Mouse (Mus musculus): ENCODE measurements around the gene Aldh2. TPM values are rescaled to one million over a fixed set of nuclear protein-coding genes. Genes with fewer than 3 reads are reported as not detected.

Gene Aldh2
- total RNA-seq, 2 experiments from 2014 or later = 1,062 to 2,025 TPM

DNA sequence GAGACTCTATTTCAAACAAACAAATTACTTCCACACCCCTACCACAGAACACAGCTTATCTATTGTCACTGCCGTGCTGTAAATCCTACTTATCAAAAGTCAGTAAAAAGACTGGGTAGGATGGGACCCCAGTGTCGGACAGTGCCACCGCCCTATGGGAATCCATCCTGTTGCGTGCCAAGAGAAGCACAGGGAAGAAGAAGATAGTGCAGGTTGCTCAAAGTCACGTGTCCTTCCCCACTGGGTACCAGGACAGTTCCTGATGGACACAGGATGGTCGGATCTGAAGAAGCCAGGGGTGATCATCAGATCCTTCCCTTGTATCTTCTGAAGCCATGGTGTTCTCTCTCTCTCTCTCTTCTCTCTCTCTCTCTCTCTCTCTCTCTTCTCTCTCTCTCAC lies 2.1 kb upstream of the Aldh2 start:
- no peak for DNase-seq

DNA sequence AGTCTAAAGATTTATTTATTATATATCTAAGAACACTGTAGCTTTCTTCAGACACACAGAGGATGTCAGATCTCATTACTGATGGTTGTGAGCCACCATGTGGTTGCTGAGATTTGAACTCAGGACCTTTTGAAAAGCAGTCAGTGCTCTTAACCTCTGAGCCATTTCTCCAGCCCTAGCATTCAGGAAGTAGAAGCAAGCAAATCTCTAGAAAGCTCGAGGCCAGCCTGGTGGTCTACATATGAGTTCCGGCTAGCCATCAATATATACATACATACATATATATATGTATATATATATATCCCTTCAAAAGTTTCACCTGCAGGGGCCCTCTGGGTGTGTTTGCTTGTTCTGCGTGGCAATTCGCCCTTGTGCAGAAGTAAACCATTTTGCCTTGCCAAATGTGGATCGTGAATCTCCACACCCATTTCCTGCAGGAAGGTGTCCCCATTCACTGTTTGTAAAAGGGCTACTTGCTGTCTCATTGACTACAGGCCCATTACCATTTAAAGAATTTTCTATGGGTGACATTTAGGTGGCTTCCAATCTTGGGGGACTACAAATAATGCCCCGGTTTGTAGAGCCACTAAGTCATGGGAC lies 1.2 kb upstream of the Aldh2 start:
- no peak for DNase-seq

DNA sequence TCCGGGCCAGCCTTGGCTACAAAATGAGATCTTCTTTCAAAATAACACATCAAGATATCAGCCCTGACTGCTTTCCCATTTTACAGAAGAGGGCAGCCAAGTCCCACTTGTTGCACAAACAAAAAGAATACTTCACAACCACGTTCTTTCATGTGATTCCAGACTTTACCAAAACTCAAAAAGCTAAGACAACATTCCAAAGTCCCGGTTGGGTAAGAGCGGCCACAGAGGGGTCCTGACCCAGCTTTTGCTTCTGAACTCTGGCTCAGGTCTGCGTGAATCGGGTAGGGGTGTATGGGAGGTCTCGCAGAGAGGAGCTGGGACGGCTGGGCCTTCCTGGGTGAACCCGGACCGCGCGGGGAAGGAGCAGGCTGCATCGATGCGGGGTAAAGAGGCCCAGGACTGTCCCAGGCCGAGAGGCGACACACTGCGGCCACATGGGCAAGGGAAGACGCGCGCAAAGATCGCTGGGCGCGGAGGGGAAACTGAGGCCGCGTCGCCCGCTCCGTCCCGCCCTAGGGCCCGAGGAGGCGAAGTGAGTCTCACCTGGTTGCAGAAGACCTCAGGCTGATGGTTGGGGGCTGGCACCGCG lies 712 bp downstream of the Aldh2 start:
- DNase-seq = peak; percentile 39 to 51

DNA sequence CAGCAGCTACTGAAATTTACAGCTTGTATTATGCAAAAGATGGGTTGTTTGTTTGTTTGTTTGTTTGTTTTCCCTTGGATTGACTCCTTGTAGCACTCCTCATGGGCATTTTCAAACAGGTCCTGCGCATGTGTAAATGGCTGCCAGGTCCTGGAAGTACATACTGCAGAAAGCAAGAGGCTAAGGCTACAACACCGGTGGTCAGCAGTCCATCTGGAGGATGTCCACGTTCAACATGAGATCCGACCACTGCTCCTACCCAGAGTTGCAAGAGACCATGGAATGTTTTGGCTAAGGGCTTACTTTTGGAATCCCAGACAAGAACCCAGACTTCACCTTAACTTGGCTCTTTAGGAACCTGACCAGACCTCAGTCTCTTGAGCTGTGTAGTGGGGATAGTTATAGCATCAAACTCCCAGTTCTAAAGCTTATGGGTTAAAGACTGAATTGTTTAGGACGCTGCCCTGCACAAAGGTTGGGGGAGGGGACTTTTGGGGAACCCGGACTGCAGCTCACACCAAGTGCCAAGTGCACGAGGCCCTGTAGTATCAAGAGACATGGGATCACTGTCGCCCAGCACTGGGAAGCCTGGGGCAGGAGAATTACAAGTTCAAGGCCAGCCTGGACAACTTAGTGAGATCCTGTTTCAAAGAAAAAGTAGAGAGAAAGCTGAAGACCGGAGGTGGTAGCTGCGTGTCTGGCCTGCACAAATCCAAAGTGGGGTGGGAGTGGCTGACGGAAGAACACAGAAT lies 1.4 kb downstream of the Aldh2 start:
- DNase-seq = peak; percentile 70

DNA sequence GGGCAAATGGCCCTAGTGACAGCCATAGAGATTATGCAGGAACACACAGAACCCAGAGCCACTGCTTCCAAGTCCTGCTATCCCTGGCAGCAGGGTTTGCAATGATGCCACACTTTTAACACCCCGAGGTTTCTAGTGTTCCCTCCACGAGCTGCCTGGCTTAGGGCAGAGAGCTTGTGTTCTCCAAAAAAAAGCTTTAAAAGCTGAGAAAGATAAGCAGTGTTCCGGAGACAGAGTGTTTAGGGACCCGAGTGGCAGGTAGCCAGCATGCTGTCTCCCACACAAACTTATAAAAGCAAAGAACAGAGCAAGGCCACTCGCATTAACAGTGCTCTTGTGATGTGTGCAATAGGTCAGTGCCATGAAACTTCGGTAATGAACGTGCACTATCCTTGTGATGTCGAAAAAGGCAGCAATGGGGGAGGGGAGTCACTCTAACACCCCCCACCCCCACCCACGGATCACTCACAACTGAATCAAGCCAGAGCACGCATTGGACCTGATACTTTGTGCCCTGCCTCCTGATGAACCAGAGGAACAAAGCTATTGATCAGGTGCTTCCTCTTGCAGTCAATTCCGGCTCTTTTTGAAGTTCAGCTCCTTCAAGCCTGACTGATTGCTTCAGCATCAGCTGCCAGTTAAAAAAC lies 2.1 kb downstream of the Aldh2 start:
- DNase-seq = peak; percentile 65 to 75

DNA sequence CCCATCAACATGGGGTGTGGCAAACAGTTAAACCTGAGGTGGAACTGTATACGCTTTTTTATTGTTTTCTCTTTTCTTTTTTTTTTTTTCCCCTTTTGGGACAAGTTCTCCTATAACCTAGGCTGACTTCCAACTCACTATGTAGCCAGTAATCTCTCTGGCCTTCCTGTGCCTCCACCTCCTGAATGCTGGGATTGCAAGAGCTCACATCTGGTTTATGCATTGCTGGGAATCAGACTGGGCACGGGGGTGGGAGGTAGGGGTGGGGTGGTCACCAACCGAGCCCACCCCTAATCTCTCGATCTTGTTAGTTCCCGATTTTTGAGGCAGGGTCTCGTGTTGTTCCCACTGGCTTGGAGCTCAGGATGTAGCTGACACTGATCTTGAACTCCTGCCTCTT lies 3.7 kb downstream of the Aldh2 start:
- no peak for DNase-seq

DNA sequence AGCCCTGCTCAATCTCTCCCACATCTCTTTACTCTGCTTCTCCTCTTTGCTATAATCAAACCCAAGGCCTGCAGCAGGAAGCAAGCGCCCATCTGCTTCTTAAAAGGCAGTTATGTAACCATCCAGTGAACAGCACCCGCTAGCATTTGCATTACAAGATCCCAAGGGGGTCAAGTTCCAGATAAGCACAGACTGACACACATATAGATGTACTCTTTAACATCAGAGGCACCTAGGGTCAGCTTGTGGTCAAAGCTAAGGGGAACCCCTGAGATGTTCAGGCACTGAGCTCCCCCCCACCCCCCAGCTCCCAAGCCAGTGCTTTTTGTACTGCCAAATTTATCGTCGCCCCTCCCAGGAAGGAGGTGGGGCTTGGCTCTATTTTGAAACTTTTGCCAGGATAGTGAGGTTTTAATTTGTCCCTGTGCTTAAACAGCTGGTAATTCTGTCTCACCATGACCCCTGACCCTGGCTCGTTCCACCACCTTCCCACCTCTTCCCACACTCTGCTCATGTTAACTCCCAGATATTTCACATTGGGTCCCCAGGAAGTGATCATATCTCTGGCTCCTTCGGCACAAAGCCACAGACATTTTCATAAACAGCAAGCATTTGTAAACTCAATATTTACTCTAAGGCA lies 7.1 kb downstream of the Aldh2 start:
- peak; percentile 60 to 73 for DNase-seq

DNA sequence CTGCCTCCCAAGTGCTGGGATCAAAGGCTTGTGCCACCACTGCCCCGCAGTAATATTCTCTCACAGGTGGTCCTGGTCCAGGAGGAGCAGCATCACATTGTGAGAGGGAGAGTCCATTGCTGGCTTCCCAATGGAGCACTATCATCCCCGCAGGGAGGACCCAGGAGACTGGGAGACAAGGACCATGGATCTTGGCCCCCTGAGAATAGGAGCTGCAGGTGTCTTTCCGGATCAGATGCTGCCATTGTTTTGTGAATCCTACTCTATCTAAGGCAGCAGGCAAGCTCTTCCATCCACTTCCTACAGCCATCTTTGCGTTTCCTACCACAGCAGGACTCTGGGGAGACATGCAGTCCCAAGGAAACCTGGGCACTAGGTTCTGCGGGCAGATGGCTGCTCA lies 7.9 kb downstream of the Aldh2 start:
- DNase-seq = no peak

DNA sequence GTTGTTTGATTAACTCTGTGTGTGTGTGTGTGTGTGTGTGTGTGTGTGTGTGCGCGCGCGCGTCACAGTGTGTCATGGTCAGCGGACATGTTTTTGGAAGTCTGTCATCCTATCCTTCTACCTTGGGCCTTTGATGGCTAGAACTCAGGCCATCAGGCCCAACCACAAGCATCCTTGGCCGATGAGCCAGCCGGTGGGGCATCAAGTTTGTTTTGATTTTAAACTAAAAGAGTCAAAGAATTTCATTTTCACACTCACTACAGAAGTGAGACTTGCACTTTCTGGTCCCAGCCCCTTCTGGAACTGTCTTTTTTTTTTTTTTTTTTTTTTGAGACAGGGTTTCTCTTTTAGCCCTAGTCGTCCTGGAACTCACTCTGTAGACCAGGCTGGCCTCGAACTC lies 8.6 kb downstream of the Aldh2 start:
- DNase-seq = peak in 1 of 2 experiments; percentile 20

DNA sequence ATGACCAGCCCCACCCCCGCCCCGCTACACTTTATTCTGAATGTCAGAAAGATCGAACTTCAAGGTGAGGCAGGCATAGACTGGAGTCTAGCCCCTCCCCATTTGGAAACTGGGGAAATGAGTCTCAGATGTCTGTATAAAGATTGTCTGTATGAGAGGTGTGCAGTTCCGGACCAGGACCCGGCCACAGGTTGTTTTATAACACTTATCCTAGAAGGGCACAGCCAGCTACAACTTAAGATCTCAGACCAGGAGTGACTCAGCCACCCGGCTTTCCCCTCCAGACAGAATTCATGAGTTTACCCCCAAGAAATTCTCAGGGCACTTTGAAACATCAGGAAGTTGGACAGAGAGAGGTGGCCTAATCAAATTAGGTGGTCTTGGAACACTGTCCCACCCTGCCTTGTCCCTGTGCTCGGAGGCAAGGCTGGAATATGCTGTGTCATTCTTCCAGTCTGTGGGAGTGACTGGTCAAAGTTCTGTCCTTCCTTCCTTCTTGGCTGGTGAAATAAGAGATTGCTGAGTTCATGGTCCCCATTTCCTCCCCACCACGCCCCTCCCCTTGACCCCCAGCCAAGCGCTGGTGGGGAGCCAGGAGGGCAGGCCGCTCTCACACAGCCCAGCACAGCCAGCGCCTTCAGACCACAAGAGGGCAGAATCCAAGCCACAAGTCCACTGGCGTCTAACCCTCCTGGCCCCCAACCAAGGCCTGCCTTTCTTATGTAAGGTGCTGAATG lies 9.7 kb downstream of the Aldh2 start:
- peak; percentile 98 for DNase-seq

DNA sequence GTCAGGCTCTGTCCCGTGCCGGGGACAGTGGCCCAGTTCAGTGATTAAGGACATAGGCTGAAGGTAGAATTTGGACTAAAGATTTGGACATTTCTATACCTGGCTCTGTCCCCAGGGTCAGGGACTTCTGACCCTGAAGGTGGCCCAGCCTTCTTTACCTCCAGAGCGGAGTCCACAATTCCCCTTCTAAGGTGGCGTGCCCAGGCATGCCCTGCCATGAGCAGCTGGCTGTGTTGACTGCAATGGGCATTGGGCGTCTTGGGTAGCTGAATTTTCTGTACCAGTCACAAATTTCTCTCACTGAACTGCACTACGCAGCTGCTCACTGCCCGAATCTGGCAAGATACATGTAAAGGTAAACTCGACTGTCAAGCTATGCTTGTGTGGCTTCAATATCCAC lies 11.7 kb downstream of the Aldh2 start:
- DNase-seq = no peak

DNA sequence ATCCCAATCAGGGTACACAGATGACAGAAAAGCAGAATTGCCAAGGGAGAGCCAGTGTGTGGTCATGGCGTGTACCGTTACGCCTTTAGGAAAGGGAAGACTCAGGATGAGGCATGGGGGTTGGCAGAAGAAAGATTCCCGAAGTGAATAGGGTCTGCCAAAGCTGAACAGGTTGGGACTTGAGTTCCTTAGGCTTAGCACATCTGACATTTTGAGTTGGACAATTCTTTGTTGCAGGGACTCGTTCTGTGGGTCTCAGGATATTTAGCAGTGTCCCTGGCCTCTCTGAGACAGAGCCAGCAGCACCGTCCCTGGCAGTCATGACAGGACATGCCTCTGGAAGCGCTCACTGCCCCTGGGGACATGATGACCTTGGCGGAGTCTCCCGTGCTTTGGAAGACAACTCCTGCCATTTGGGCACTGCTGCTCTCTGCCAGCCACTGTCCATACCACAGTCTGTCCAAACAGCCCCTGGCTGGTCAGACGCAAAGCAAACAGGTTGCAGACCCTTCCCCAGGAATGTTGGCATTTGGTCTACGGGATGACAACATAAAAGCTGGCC lies 16.6 kb downstream of the Aldh2 start:
- DNase-seq = peak; percentile 87 to 88

DNA sequence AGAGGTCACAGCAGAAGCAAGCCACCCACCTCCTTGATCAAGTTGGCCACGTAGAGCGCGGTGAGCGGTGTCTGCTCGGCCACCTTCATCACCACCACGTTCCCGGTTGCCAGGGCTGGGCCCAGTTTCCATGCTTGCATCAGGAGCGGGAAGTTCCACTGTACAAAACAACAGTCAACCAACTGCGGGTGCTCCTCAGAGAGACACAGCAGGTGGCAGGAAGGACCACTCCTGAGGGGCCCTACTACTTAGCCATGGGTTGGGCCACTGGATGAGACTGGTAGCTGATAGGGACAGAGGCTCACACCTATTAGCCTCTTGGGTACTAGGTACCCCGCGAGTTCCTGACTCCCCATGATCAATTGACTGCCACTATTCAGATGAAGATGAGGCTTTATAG lies 17.8 kb downstream of the Aldh2 start:
- no peak for DNase-seq

DNA sequence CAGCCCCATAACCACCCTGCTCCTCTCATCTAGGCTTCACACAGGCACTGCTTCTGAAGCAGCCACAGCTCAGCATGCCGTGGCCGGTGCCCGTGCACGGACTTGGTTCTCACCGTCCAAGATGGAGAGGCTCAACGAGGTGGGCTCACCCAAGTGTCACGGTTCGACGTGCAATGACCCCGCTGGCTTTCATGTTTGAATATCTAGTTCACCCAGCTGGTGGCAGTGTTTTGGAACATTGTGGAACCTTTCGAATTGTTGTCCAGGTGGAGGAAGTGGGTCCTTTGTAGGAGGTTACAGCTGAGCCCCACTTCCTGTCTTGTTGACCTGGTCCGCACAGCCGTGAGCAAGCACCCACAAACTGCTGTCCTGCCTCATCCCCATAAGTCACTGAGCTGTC lies 19.5 kb downstream of the Aldh2 start:
- DNase-seq = no peak

DNA sequence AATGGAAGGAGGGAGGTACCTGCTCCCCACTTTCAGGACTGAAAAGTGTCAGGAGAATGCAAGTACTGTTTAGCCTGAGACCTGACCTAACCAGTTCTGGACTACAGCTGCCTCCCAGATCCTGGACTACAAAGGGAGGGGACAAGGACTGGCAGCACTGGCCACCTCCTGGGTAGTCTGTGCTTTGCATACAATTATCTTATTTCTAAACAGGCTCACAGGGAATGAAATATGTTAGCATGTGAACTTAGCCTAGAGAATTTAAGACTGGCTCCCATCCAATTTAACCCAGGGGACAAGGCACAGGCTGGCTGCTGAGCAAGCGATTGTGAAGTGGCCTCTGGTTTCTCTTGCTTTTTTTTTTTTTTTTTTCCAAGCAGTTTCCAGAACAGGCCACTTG lies 22.8 kb downstream of the Aldh2 start:
- no peak for DNase-seq

DNA sequence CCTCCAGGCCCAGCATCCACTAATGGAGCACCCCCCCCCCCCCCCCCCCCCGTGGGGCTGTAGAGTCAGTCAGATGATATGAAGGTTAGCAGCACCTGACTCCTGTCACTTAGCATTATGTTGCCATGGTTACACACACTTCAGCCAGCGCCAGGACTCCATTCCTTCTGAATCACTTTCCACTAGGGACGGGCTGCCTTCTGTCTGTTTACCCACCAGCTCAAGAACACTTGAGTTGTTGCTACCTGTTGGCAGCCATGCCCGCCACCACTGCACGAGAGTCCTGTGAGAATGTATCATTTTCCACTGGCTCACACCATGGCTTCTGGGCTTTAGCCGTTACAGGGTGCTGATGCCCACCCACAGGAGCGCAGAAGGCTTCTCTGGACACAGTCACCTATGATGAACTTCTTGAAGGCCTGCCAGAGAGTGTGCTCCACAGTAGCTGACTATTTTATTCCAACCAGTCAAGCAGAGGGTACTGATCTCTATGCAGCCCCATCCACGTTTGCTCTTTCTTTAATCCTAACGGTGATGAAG lies 23.7 kb downstream of the Aldh2 start:
- no peak for DNase-seq

DNA sequence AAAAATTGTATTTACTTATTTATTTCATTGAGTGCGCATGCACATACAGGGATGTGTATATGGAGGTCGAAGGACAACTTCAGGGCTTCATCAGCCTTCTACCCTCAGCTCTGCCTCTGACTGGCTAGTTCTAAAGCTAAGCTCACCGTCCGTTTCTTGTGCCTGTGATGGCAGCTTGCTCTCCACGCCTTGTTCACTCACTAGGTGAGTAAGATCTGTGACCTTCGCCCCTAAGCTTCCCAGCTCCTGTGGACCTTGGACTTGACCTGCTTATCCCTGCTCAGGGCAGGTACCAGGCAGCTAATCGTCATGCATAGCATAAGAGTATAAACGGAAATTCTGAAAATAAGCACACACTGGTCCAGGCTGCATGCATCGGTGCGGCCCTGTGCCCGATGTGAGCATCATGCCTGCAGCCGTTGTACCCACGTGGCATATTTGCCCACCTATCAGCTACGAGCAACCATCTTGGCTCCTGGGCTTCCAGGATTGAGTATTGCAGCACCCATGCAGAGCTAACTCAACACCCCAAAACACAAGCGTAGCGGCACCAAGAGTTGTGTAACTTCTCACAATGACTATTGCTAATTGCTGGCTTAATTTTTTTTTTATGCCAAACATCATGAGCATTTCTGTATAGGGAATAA lies 27.5 kb downstream of the Aldh2 start:
- no peak for DNase-seq

DNA sequence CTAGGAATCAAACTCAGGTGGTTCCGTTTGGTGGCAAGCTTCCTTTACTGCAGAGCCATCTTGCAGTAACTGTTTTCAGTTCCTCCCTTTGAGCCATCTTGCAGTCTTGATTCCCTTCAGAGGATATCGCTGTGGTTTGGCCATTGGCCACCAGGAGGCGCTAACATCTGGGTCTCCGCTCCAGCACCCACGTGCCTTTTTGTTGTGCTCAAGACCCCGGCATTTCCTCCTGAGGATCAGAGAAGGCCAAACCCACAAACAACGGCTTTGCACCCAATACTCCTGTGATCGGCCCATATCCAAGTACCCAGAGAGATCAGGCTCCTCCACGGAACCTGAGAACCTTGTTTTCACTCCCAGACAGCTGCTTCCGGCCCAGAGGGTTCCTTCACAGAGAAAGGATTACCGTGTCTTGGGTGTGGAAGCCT lies 29.1 kb downstream of the Aldh2 start:
- peak; percentile 92 for DNase-seq

DNA sequence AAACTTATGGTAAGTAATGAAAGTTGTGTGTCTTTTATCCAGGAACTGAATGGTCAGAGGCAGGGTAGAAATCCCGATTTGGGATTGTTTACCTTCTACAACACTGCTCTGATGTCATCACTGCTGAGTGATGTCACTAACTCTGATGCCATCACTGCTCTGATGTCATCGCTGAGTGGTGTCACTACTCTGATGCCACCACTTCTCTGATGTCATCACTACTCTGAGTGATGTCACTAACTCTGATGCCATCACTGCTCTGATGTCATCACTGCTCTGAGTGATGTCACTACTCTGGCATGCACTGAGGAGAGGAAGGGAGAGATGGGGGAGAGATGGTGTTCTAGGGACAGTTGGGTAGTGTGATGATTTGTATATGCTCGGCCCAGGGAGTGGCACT lies 31.2 kb downstream of the Aldh2 start:
- DNase-seq = no peak

DNA sequence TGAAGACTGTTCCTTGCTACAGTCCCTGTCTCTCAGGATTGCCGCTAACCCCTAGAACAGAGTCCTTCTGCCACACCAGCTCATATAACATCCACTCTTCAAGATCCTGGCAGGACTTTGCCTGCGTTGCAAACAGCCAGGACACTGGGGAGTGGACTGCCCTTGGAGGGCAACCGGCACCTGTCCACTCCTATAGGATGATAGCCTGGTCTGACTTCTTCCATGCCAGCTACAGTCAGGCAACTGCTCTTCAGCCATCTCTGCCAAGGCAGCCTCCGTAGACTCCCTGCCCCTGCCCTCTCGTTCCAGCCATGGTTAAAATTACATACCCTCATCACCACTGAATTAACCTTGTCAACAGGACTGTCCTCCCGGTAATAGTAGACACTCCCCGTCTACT lies 44.4 kb downstream of the Aldh2 start:
- no peak for DNase-seq

DNA sequence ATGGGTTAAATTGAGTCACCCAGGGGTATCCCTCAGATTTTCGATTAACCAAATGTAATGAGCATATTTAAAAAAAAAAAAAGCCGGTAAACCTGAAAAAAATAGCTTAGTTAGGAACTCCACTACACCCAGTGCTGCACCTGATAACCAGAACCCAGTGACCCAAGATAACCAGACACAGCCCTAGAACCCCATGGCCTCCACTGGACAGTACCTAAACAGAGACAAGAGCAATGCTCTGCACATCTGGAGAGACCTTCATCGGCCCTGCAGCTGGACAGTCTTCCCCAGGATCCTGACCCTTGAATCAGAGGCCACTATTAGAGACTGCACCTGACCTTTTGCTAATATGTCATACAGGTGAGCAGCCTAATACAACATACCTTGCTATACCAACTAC lies 46.5 kb downstream of the Aldh2 start:
- no peak for DNase-seq
